Mouse (Mus musculus): ENCODE measurements around the gene Ercc6.

GRCm38 (mm10) chr14:32503897-32504296 is 9.4 kb upstream of the Ercc6 start:
- TF ChIP-seq POLR2A (IDR thresholded peaks at IDR 0.05; ENCODE audit: insufficient read depth, low read depth, low read length) (no peak), CTCF (IDR thresholded peaks at IDR 0.05) (no peak), EP300 (IDR thresholded peaks at IDR 0.05; ENCODE audit: insufficient read depth, low read depth, low read length) (no peak)
